Mouse (Mus musculus) ES-E14 (cell line): ENCODE results near the gene Map2k3.

Experiments used
- CHD2 ChIP-seq: IDR thresholded peaks from 2 replicates; pipeline ENCODE4 v1.6.1; 2014; ENCODE audit warnings: mild to moderate bottlenecking, low read depth, low read length, inconsistent platforms
- MAFK ChIP-seq: IDR thresholded peaks from 2 replicates; pipeline ENCODE4 v1.6.1; 2014; ENCODE audit warnings: mild to moderate bottlenecking, low read depth, low read length, inconsistent platforms; ENCODE audit not compliant: insufficient read depth
- ZC3H11A ChIP-seq: IDR thresholded peaks from 2 replicates; pipeline ENCODE4 v1.6.1; 2012; ENCODE audit warnings: low read depth, mild to moderate bottlenecking, inconsistent platforms, low read length, borderline replicate concordance
- ZNF384 ChIP-seq: IDR thresholded peaks from 2 replicates; pipeline ENCODE4 v1.6.1; 2012; ENCODE audit warnings: low read depth, low read length, inconsistent platforms

DNA sequence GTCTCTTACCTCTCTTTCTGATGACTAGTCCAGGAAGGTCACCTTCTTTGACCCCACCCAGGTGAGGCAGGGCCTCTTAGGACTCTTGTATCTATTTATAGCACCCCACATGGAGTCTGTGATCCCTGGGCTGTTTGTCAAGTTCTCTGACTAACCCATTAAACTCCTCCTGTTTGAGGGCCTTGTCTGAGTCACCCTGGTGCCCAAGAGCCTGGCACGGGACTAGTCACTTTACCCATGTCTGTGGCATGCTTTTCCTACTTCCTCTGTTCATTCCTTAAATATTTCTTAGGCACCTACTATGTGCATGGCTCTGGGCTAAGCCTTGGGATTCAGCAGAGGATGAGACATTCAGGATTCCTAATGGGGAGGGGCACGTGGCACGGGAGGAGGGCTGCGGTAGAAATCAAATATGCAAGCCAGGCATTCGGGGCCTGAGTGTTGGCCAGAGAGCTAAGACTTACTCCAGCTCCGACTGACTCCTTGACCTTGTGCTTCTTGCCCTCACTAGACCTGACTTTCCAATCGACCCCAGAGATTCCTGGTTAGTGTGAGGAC is 1.0 kb upstream of the Map2k3 start:
- no peak for TF ChIP-seq CHD2
- TF ChIP-seq MAFK = no peak
- TF ChIP-seq ZNF384 = no peak
- no peak for TF ChIP-seq ZC3H11A
